Mouse (Mus musculus) spleen, adult 2 months (tissue): ENCODE data around the gene Cep131. TPM values are rescaled to one million over a fixed set of nuclear protein-coding genes. Genes with fewer than 3 reads are reported as not detected.

Source experiments
- DNase-seq, 2 experiments: peaks; one replicate each; pipeline versions ENCODE4 v3.0.0 to v3.0.0-alpha.2; 2012 to 2021; ENCODE audit warnings: low spot score in 2 of 2, low read depth in 1 of 2
- H3K27ac ChIP-seq: fragments of 200-500 bp; 2 replicates; pipeline ENCODE4 v1.5.1; 2012; ENCODE audit warnings: low read length, inconsistent platforms; ENCODE audit not compliant: insufficient read depth
- H3K27me3 ChIP-seq: fragments of 200-500 bp; 2 replicates; pipeline ENCODE4 v1.6.1; 2012; ENCODE audit warnings: mild to moderate bottlenecking, moderate library complexity, low read length, inconsistent platforms; ENCODE audit not compliant: control insufficient read depth, insufficient read depth
- H3K36me3 ChIP-seq: fragments of 200-500 bp; 2 replicates; pipeline ENCODE4 v1.6.1; 2012; ENCODE audit warnings: mild to moderate bottlenecking, low read length, inconsistent platforms; ENCODE audit not compliant: control insufficient read depth, insufficient read depth
- H3K4me1 ChIP-seq: fragments of 200-500 bp; 2 replicates; pipeline ENCODE4 v1.6.1; 2011; ENCODE audit warnings: inconsistent platforms; ENCODE audit not compliant: control insufficient read depth, insufficient read depth, insufficient read length
- H3K4me3 ChIP-seq: fragments of 200-500 bp; 2 replicates; pipeline ENCODE4 v1.5.1; 2011; ENCODE audit warnings: mild to moderate bottlenecking, inconsistent platforms; ENCODE audit not compliant: insufficient read depth, insufficient read length; ENCODE audit errors: extremely low read depth
- CTCF ChIP-seq: fragments of 200-500 bp; IDR thresholded peaks from 2 replicates; pipeline ENCODE4 v1.5.1; 2011; ENCODE audit warnings: mild to moderate bottlenecking, inconsistent platforms; ENCODE audit not compliant: insufficient read depth, insufficient read length, insufficient replicate concordance; ENCODE audit errors: extremely low read depth
- POLR2A ChIP-seq: fragments of 200-500 bp; IDR thresholded peaks from 2 replicates; pipeline ENCODE4 v1.6.1; 2011; ENCODE audit warnings: low read depth, low read length, inconsistent platforms
- WGBS: fragments of 180-500 bp; shearing (Covaris S2); methylation state at CpG from one replicate; pipeline ENCODE4 v1.1.7; 2018; 5-methylcytosine and 5-hydroxymethylcytosine counted together
- polyA plus RNA-seq: library from polyadenylated mRNA; depleted of rRNA; stranded (reverse); fragments of >200 nt; gene quantifications from 2 replicates; pipeline ENCODE4 v1.2.3, GENCODE M21; 2012

Gene Cep131
- polyA plus RNA-seq, 1 experiment, result 4.5 TPM

DNA sequence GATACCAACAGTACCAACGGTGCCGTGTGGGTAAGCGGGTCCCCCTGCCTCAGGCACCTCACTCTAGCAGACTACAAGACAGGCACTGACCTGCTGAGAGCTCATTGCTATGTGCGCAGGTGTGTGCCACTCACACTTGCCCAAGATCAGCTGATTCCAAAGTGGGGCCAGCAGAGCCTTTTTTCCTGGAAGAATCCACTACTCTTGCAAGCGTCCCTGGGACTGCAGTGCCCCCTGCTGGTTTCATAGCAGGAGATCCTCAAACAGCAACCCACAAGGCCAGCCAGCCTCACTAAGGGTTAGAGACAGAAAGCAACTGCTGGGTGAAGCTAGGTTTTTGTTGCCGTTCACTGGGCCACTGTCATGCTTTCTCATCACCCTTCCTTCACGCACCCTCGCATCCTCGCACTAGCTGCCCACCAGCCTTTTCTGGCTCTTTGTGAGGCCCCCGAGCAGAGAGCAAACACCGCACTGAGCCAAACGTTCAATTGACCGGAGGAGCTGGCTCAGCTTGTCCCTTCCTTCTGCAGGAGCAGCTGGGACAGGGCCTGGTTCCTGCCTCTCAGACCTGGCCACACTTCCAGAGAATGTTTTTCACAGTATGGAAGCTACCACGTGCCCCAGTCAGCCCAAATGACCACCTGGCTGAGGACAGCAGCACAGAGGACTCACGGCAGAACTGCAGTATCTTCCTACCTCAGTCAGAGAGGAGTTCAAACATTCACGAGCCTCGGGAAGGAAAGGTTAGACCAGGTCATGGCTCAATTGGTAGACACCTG is 34.2 kb upstream of the Cep131 start:
- no peak for TF ChIP-seq POLR2A
- no peak for TF ChIP-seq CTCF
- Histone ChIP-seq H3K4me1 (no peaks in the 10 kb centered on the region), H3K4me3 (no peak overlapping the region), H3K27me3 (no peaks in the 10 kb centered on the region), H3K36me3 (peaks cover 35% of the 10 kb centered on the region), H3K27ac (no peak overlapping the region)
- no peak for DNase-seq
- WGBS, result 92% methylated on average over 17 of the region's 17 CpGs

GRCm38 (mm10) chr11:120119936-120120541 is 33.4 kb upstream of the Cep131 start:
- Histone ChIP-seq H3K36me3 (peaks cover 37% of the 10 kb centered on the region), H3K27ac (no peak overlapping the region), H3K4me3 (no peak overlapping the region), H3K27me3 (no peaks in the 10 kb centered on the region), H3K4me1 (no peaks in the 10 kb centered on the region)
- TF ChIP-seq POLR2A (no peak), CTCF (no peak)
- WGBS, result 90% methylated on average over 10 of the region's 10 CpGs
- no peak for DNase-seq

- DNase-seq, result no peak
- Histone ChIP-seq H3K27ac (no peak overlapping the region), H3K36me3 (peaks cover 33% of the 10 kb centered on the region), H3K27me3 (no peaks in the 10 kb centered on the region), H3K4me1 (no peaks in the 10 kb centered on the region), H3K4me3 (no peak overlapping the region)
- no peak for TF ChIP-seq CTCF
- TF ChIP-seq POLR2A, result no peak
- 91% methylated on average over 7 of the region's 7 CpGs for WGBS
Observed at GRCm38 (mm10) chr11:120119108-120119507, 32.5 kb upstream of the Cep131 start.

DNA sequence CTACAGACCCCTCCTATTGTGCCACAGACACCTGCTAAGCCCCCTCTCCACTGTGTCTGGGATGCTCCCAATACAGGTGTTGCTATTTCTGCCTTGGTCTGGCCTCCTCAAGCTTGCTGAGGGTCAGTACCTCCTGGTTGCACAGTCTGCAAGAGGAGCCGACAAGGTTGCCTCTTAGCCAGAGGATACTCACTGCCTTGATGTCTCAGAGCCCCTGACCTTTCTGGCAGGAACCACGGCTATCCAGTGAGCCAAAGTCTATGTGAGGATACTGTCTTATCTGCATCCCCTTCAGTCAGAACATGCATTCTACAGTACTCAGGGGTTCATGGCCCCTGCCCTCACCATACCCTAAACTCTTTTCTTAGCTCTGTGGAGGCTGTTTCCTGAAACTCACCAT is 31.0 kb upstream of the Cep131 start:
- Histone ChIP-seq H3K4me1 (no peaks in the 10 kb centered on the region), H3K36me3 (peaks cover 30% of the 10 kb centered on the region), H3K4me3 (no peak overlapping the region), H3K27ac (no peak overlapping the region), H3K27me3 (no peaks in the 10 kb centered on the region)
- no peak for DNase-seq
- TF ChIP-seq CTCF (no peak), POLR2A (no peak)
- WGBS, result 94% methylated on average over 2 of the region's 2 CpGs

- peaks cover 34% of the 10 kb centered on the region for H3K36me3 ChIP-seq
- no peak for TF ChIP-seq CTCF
- TF ChIP-seq POLR2A, result no peak
- WGBS, result 97% methylated on average over 21 of the region's 21 CpGs
Observed at GRCm38 (mm10) chr11:120114488-120115215, 28.0 kb upstream of the Cep131 start.

GRCm38 (mm10) chr11:120112136-120112535 is 25.5 kb upstream of the Cep131 start:
- H3K4me1 ChIP-seq, result no peaks in the 10 kb centered on the region
- TF ChIP-seq POLR2A (no peak), CTCF (no peak)
- H3K36me3 ChIP-seq, result peaks cover 39% of the 10 kb centered on the region
- WGBS, result 95% methylated on average over 4 of the region's 4 CpGs
- no peak overlapping the region for H3K27ac ChIP-seq
- H3K27me3 ChIP-seq, result no peaks in the 10 kb centered on the region
- no peak for DNase-seq
- H3K4me3 ChIP-seq, result no peak overlapping the region

More at GRCm38 (mm10) chr11:120114488-120115215, 28.0 kb upstream of the Cep131 start:
- DNase-seq, result no peak
- H3K27me3 ChIP-seq, result no peaks in the 10 kb centered on the region
- no peaks in the 10 kb centered on the region for H3K4me1 ChIP-seq
- H3K4me3 ChIP-seq, result no peak overlapping the region
- no peak overlapping the region for H3K27ac ChIP-seq
